11 mouse cellular contexts compared by ENCODE assay signal in the genomic region with DNA sequence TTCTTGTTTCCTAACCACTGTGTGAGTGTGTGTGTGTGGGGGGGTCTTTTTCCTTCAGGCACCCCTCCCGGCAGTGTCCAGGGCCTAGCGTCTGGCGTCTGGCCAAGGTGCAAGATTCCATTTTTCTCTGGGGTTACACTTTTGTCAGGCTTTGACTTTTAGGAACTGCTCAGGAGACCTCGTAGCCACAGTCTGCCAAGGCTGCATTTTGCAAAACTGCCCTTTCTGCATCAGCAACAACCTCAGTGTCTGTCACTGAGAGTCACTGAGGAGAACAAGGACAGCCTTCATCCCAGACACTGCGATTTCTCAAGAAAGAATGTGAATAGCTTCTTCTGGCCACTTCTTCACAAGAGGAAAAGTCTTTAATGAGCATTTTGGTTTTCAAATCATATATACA. TPM values are rescaled to one million over a fixed set of nuclear protein-coding genes. Genes with fewer than 3 reads are reported as not detected.
DNase-seq lines count a peak whose midpoint lies in the region; ATAC-seq and TF ChIP-seq lines count a peak whose summit lies in the region.
"Had no signal": no experiment of that assay in that cellular context is flagged by ENCODE, and none has a peak within 500 bp of the region (broad histone marks: within the 10 kb centered on the region; RNA-seq: fewer than 3 reads in every experiment).

No protein-coding gene starts in this region.

- H3K9ac ChIP-seq in liver, embryonic 11.5 days (ENCODE audit: low read depth, low read length) = no peak overlapping the region
- H3K9ac ChIP-seq in hindbrain, postnatal 0 days (replicated peaks; ENCODE audit: low read length) = no peak overlapping the region
- H3K9ac ChIP-seq: embryonic facial prominence, embryonic 12.5 days had no signal

- TF ChIP-seq CTCF in gastrocnemius, adult 2 months (IDR thresholded peaks at IDR 0.05) = no peak
- no peak for TF ChIP-seq CTCF in hindbrain, postnatal 0 days (IDR thresholded peaks at IDR 0.05; ENCODE audit: low read depth)
- no peak for TF ChIP-seq CTCF in small intestine, adult 2 months (IDR thresholded peaks at IDR 0.05; ENCODE audit: extremely low read depth, insufficient read length, insufficient replicate concordance, low read depth, low read length)

- 55% methylated on average over 5 of the region's 5 CpGs for WGBS in liver, embryonic 11.5 days
- 46% methylated on average over 5 of the region's 5 CpGs for WGBS in hindbrain, postnatal 0 days
- 34% methylated on average over 5 of the region's 5 CpGs for WGBS in small intestine, adult 2 months

- peaks cover 8% of the 10 kb centered on the region for H3K4me1 ChIP-seq in liver, embryonic 11.5 days (replicated peaks; ENCODE audit: control insufficient read depth, insufficient read depth, low read length)
- 0 out of 2 replicates have a peak, but pooled peaks cover 6% of the 10 kb centered on the region for H3K4me1 ChIP-seq in hindbrain, postnatal 0 days (ENCODE audit: insufficient read depth, low read length)
- H3K4me1 ChIP-seq in small intestine, adult 2 months (ENCODE audit: control insufficient read depth, insufficient read depth, insufficient read length, low read length) = peaks cover 44% of the 10 kb centered on the region
- H3K4me1 ChIP-seq: embryonic facial prominence, embryonic 12.5 days had no signal

- no peak overlapping the region for H3K4me2 ChIP-seq in liver, embryonic 11.5 days
- no peak overlapping the region for H3K4me2 ChIP-seq in hindbrain, postnatal 0 days (ENCODE audit: low read depth, low read length)
- H3K4me2 ChIP-seq: embryonic facial prominence, embryonic 12.5 days had no signal

- no peak for TF ChIP-seq POLR2A in small intestine, adult 2 months (IDR thresholded peaks at IDR 0.05; ENCODE audit: low read depth, low read length)

- no peaks in the 10 kb centered on the region for H3K9me3 ChIP-seq in liver, embryonic 11.5 days (ENCODE audit: control insufficient read depth, low read length)
- no peaks in the 10 kb centered on the region for H3K9me3 ChIP-seq in hindbrain, postnatal 0 days (ENCODE audit: low read length)
- H3K9me3 ChIP-seq: embryonic facial prominence, embryonic 12.5 days had no signal

- intact Hi-C loops in gastrocnemius, adult 2 months (cut with DNase I) = no loop called here

- ATAC-seq in liver, embryonic 11.5 days (replicated peaks; ENCODE audit: low FRiP score) = no peak
- no peak for ATAC-seq in hindbrain, postnatal 0 days

- H3K27ac ChIP-seq in gastrocnemius, adult 2 months = peak overlapping the region; percentile 44
- H3K27ac ChIP-seq in liver, embryonic 11.5 days (ENCODE audit: low read depth, low read length) = peak overlapping the region; percentile 23; the same call in 1 of the 2 replicates
- peak overlapping the region; percentile 22; the same call in 1 of the 2 replicates for H3K27ac ChIP-seq in hindbrain, postnatal 0 days
- peak overlapping the region; percentile 82 for H3K27ac ChIP-seq in small intestine, adult 2 months (ENCODE audit: insufficient read depth, low read depth, low read length)
- H3K27ac ChIP-seq: embryonic facial prominence, embryonic 12.5 days had no signal

- no peaks in the 10 kb centered on the region for H3K27me3 ChIP-seq in liver, embryonic 11.5 days (replicated peaks; ENCODE audit: control insufficient read depth, insufficient read depth, low read length)
- H3K27me3 ChIP-seq in hindbrain, postnatal 0 days (ENCODE audit: insufficient read depth, low read length) = no peaks in the 10 kb centered on the region
- H3K27me3 ChIP-seq in small intestine, adult 2 months (ENCODE audit: control insufficient read depth, insufficient read depth, low read length) = no peaks in the 10 kb centered on the region
- H3K27me3 ChIP-seq: embryonic facial prominence, embryonic 12.5 days had no signal

- H3K4me3 ChIP-seq in gastrocnemius, adult 2 months = no peak overlapping the region
- no peak overlapping the region for H3K4me3 ChIP-seq in liver, embryonic 11.5 days (ENCODE audit: low read depth, low read length)
- no peak overlapping the region for H3K4me3 ChIP-seq in hindbrain, postnatal 0 days (ENCODE audit: low read length)
- H3K4me3 ChIP-seq in small intestine, adult 2 months (ENCODE audit: low read depth, low read length) = no peak overlapping the region
- H3K4me3 ChIP-seq: embryonic facial prominence, embryonic 12.5 days; myocyte had no signal

- DNase-seq in gastrocnemius, adult 2 months = no peak
- no peak for DNase-seq in gastrocnemius, postnatal 4 days (ENCODE audit: low spot score in 2 of 2)
- no peak for DNase-seq in liver, embryonic 11.5 days (ENCODE audit: low spot score)
- no peak for DNase-seq in liver
- DNase-seq in hindbrain, postnatal 0 days (ENCODE audit: low spot score) = no peak
- no peak for DNase-seq in frontal cortex, postnatal 25 days (ENCODE audit: low spot score in 2 of 2)
- no peak for DNase-seq in spleen, postnatal 10 days (ENCODE audit: low spot score in 2 of 2)
- DNase-seq: right cerebral cortex, postnatal 25 days had no signal

- no peaks in the 10 kb centered on the region for H3K36me3 ChIP-seq in liver, embryonic 11.5 days (ENCODE audit: control insufficient read depth, insufficient read depth, low read length)
- H3K36me3 ChIP-seq in hindbrain, postnatal 0 days (ENCODE audit: insufficient read depth, low read length) = no peaks in the 10 kb centered on the region
- no peaks in the 10 kb centered on the region for H3K36me3 ChIP-seq in small intestine, adult 2 months (ENCODE audit: control insufficient read depth, insufficient read depth, low read length)
- H3K36me3 ChIP-seq: embryonic facial prominence, embryonic 12.5 days had no signal

RNA-seq across cellular contexts. Expression of gene Rock2, which starts 17.6 kb away (rescaled TPM):
- total RNA-seq in gastrocnemius, adult 2 months (2021) = 100 to 1,000 TPM in 1 of 2 experiments, 10 to 100 TPM in 1; 86.0 to 103 TPM
- total RNA-seq in gastrocnemius, postnatal 4 days (2021) = 100 to 1,000 TPM; 122 to 125 TPM
- 11.7 and 14.4 TPM in 2 replicates for polyA plus RNA-seq in liver, embryonic 11.5 days (2014; fragmentation: Nextera tagmentation; extraction: Ambion mirVana)
- total RNA-seq in hindbrain, postnatal 0 days (2014; rRNA removed) = 20.4 and 20.9 TPM in 2 replicates
- 12.2 and 12.7 TPM in 2 replicates for polyA plus RNA-seq in hindbrain, postnatal 0 days (2015; fragmentation: Nextera tagmentation; extraction: Ambion mirVana)
- polyA plus RNA-seq in small intestine, adult 2 months (2012; rRNA removed) = 1.1 and 3.6 TPM in 2 replicates

Comparison
In these comparisons a context has a peak if more than half of its experiments do, and no peak if none do; other contexts are left out.
1. H3K27ac ChIP-seq: peak in every context shown above with its lines; median percentile 82 in small intestine, adult 2 months; 44 in gastrocnemius, adult 2 months; 23 in liver, embryonic 11.5 days; 22 in hindbrain, postnatal 0 days.